In the genomic region with DNA sequence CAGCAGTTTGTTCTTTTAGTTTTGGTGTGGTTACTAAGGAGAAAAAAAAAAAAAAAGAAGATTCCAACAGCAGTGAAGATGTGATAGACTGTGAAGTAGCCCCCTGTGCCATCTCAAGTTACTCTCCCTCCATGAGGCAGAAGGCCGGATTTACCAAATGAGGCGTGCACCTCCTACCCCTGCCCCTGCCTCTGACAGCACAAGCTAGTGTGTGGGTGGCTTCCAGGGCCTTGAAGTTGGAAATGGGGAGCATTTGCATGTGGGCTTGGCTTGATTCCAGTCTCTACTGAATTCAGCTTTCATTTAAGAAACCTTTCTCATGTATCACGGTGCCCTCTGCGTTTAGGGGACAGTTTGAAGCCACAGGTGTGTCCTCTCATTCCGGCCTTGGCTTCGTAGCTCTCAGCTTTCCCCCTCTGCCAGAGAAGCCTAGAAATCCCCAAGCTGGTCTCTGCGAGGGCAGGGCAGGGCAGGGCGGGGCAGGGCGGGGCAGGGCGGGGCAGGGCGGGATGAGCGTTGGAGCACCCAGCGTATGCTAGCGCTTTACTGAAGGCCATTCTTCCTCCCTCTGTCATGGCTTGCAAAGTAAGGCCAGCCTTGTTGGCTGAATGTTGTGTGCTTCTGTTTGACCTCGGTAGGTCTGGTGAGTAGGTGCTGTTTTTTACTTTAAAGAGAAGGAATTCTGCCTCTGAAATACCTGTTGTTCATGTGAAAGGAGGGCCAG, we compare ENCODE assay signal across 7 mouse cellular contexts. TPM values are rescaled to one million over a fixed set of nuclear protein-coding genes. Genes with fewer than 3 reads are reported as not detected.
DNase-seq lines count a peak whose midpoint lies in the region; ATAC-seq and TF ChIP-seq lines count a peak whose summit lies in the region.

No protein-coding gene starts in this region.

- H3K36me3 ChIP-seq in midbrain, embryonic 10.5 days: no peaks in the 10 kb centered on the region; the same call in 1 of the 2 replicates
- no peaks in the 10 kb centered on the region for H3K36me3 ChIP-seq in midbrain, embryonic 15.5 days (replicated peaks)
- H3K36me3 ChIP-seq in hindbrain, postnatal 0 days (ENCODE audit: insufficient read depth, low read length): no peaks in the 10 kb centered on the region
- no peaks in the 10 kb centered on the region for H3K36me3 ChIP-seq in neural tube, embryonic 12.5 days

- no peak for ATAC-seq in midbrain, embryonic 15.5 days (replicated peaks)
- ATAC-seq in hindbrain, postnatal 0 days: no peak
- ATAC-seq in neural tube, embryonic 12.5 days (ENCODE audit: low FRiP score, low read depth): 0 out of 2 replicates have a peak, but pooled peaks have one; percentile 34

- no peak overlapping the region for H3K9ac ChIP-seq in midbrain, embryonic 15.5 days
- H3K9ac ChIP-seq in hindbrain, postnatal 0 days (replicated peaks; ENCODE audit: low read length): no peak overlapping the region
- H3K9ac ChIP-seq in neural tube, embryonic 12.5 days: no peak overlapping the region

- H3K4me2 ChIP-seq in midbrain, embryonic 15.5 days: no peak overlapping the region
- H3K4me2 ChIP-seq in hindbrain, postnatal 0 days (ENCODE audit: low read depth, low read length): no peak overlapping the region
- H3K4me2 ChIP-seq in neural tube, embryonic 12.5 days (replicated peaks): peak overlapping the region; percentile 28

- intact Hi-C loops in gastrocnemius, postnatal 36 days (cut with DNase I): no loop called here

- H3K4me1 ChIP-seq in midbrain, embryonic 10.5 days: peaks cover 19% of the 10 kb centered on the region
- no peaks in the 10 kb centered on the region; the same call in 1 of the 2 replicates for H3K4me1 ChIP-seq in midbrain, embryonic 15.5 days
- H3K4me1 ChIP-seq in hindbrain, postnatal 0 days (ENCODE audit: insufficient read depth, low read length): no peaks in the 10 kb centered on the region
- H3K4me1 ChIP-seq in neural tube, embryonic 12.5 days: peaks cover 32% of the 10 kb centered on the region

- H3K27ac ChIP-seq in midbrain, embryonic 10.5 days (replicated peaks): peak overlapping the region; percentile 33; the same call in 1 of the 2 replicates
- no peak overlapping the region for H3K27ac ChIP-seq in midbrain, embryonic 15.5 days
- H3K27ac ChIP-seq in hindbrain, postnatal 0 days: no peak overlapping the region
- no peak overlapping the region for H3K27ac ChIP-seq in neural tube, embryonic 12.5 days

- WGBS in midbrain, embryonic 10.5 days: 33% methylated on average over 15 of the region's 15 CpGs
- 28% methylated on average over 15 of the region's 15 CpGs for WGBS in midbrain, embryonic 15.5 days
- WGBS in hindbrain, postnatal 0 days: 41% methylated on average over 15 of the region's 15 CpGs
- 21% methylated on average over 15 of the region's 15 CpGs for WGBS in neural tube, embryonic 12.5 days

- no peak for DNase-seq in midbrain, embryonic 10.5 days (ENCODE audit: low spot score)
- DNase-seq in c-Kit-positive CD71-positive TER-119-positive erythroid progenitor cells, embryonic 14.5 days (ENCODE audit: low spot score): peak; percentile 60
- peak; percentile 18 for DNase-seq in hindbrain, postnatal 0 days (ENCODE audit: low spot score)
- DNase-seq in gastrocnemius, postnatal 36 days: no peak
- DNase-seq in urinary bladder, postnatal 25 days (ENCODE audit: low spot score): no peak

- TF ChIP-seq CTCF in hindbrain, postnatal 0 days (IDR thresholded peaks at IDR 0.05; ENCODE audit: low read depth): no peak

- no peak overlapping the region for H3K4me3 ChIP-seq in midbrain, embryonic 10.5 days
- no peak overlapping the region for H3K4me3 ChIP-seq in midbrain, embryonic 15.5 days
- H3K4me3 ChIP-seq in hindbrain, postnatal 0 days (ENCODE audit: low read length): no peak overlapping the region
- H3K4me3 ChIP-seq in neural tube, embryonic 12.5 days: no peak overlapping the region

- no peaks in the 10 kb centered on the region for H3K9me3 ChIP-seq in midbrain, embryonic 10.5 days (replicated peaks)
- H3K9me3 ChIP-seq in midbrain, embryonic 15.5 days: no peaks in the 10 kb centered on the region
- no peaks in the 10 kb centered on the region for H3K9me3 ChIP-seq in hindbrain, postnatal 0 days (ENCODE audit: low read length)
- no peaks in the 10 kb centered on the region for H3K9me3 ChIP-seq in neural tube, embryonic 12.5 days

- H3K27me3 ChIP-seq in midbrain, embryonic 10.5 days (ENCODE audit: low read depth, poor library complexity, severe bottlenecking): no peaks in the 10 kb centered on the region
- no peaks in the 10 kb centered on the region for H3K27me3 ChIP-seq in midbrain, embryonic 15.5 days (replicated peaks)
- no peaks in the 10 kb centered on the region for H3K27me3 ChIP-seq in hindbrain, postnatal 0 days (ENCODE audit: insufficient read depth, low read length)
- H3K27me3 ChIP-seq in neural tube, embryonic 12.5 days (replicated peaks): no peaks in the 10 kb centered on the region

RNA-seq across cellular contexts. Expression of gene Arl15, which starts 21.6 kb away (rescaled TPM):
- polyA plus RNA-seq in midbrain, embryonic 10.5 days (2016; fragmentation: Nextera tagmentation; extraction: Ambion mirVana): 10.4 and 10.7 TPM in 2 replicates
- polyA plus RNA-seq in midbrain, embryonic 15.5 days (2015; fragmentation: Nextera tagmentation; extraction: Ambion mirVana): 15.3 and 18.5 TPM in 2 replicates
- 32.6 and 37.8 TPM in 2 replicates for total RNA-seq in hindbrain, postnatal 0 days (2014; rRNA removed)
- polyA plus RNA-seq in hindbrain, postnatal 0 days (2015; fragmentation: Nextera tagmentation; extraction: Ambion mirVana): 12.6 and 13.6 TPM in 2 replicates
- polyA plus RNA-seq in neural tube, embryonic 12.5 days (2016; fragmentation: Nextera tagmentation; extraction: Ambion mirVana): 13.1 and 16.4 TPM in 2 replicates
- total RNA-seq in gastrocnemius, postnatal 36 days (2021): 1 to 10 TPM; 4.0 to 4.2 TPM

Comparison
In these comparisons a context has a peak if more than half of its experiments do, and no peak if none do; other contexts are left out.
1. DNase-seq: peak in c-Kit-positive CD71-positive TER-119-positive erythroid progenitor cells, embryonic 14.5 days (single experiment) and hindbrain, postnatal 0 days (single experiment); none in midbrain, embryonic 10.5 days (single experiment), gastrocnemius, postnatal 36 days (0 of 2) and urinary bladder, postnatal 25 days (single experiment).